Mouse (Mus musculus): ENCODE results near the gene Sash1.
A peak's percentile ranks its signal among the peaks of the same experiment; 100 is the strongest.

Gene Sash1

DNA sequence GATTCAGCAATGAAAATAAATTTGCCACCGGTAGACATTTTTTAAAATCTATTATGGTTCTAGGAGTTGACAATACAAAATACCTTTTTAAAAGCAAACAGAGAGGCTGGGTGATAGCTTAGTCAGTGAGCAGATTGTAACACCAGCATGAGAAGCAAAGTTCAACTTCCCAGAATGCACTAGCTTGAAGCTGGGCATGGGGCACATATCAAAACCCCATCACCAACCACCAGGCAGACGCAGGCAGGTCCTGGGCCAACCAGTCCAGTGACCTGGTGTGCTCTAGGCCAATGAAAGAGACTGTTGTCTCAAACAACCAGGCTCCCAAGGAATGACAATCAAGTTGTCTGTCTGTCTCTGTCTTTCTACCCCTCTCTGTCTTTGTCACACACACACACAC lies 98.6 kb downstream of the Sash1 start:
- no peak for DNase-seq

- DNase-seq: peak; percentile 48 to 61
These were observed 100.3 kb downstream of the Sash1 start for GRCm38 (mm10) chr10:8785451-8786145.

DNA sequence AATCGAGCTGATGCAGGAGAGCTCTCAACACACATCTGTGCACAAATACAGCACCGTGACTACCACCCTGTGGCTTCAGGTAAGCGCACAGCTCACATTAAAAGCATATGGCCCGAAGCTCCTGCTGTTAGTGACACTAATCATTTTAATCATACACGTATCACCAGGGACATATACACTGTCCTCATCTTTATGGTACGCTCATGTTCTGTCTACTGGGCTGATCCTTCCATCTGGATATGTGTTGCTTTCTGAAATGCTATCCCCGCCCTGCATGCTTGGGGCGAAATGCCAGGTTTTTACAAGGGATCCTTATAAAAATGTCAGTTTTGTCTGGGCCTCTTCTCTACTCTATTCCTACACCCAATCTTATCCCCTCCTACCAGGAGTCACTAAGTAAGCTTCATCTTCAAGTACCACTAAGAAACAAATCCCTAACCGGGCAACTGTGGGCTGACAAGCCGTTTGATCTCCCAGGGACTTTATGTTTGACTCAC lies 103.9 kb downstream of the Sash1 start:
- no peak for DNase-seq

DNA sequence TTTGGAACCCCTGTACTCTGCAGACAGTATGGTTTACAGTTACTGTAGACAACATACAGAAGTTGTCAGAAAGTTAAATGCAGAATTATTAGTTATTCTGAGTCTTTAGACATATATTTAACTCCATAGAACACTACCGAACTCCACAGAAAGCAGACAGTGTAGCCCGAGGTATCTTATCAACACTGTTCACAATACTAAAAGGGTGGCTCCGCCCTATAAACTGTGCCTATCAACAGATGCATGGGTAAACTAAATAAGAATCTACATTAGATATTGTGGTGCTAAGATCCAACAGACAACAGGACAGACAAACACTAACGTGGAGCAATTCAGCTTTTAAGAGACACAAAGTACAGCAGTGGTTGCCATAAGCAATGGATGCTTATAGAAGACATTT lies 106.0 kb downstream of the Sash1 start:
- no peak for DNase-seq

DNA sequence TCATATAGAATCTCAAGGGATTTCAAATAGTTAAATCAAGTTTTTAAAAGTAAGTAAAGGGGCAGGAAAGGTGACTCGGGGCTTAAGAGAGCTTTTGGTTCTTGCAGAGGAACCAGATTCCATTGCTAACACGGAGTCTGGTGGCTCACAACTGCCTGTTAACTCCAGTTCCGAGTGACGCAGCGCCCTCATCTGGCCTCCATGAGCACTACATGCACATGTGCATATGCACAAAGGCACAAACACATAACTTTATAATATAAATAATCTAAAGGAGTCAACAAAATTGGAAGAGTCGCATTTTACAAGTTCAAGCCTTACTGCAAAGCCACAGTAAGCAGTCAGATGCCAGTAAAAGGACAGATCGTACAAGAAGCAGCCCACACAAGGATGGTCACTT lies 107.0 kb downstream of the Sash1 start:
- DNase-seq: peak in 1 of 2 experiments; percentile 33

DNA sequence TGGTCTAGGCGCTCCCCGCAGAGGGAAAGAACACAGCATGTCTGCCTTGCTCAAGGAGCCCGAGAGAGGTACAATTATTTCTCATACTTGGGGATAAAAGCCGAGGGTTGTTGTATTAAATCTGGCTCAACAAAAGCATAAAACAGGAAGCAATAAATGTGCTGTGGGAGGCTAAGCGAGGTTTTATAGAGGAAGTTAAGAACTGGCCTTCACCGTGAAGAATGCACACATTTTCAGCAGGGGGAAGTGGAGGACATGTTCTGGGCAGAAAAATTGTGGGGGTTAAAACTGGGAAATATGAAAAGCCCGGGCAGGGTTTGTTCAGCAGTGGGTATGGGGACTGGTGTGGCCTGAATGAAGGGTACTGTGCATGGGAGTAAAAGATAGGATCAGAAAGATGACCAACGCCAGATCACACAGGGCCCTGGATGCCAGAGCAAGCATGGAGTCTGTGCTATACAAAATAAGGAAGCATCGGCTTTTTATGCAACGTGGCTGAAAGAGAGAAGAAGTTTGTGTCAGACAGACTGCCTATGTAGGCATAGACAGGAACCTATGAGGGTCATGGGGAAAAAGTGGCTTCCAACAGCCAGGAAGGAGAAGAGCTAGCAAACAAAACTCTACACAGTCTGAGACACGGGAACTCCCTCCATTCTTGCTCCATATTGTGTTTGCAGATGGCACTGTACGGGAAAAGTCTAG lies 108.2 kb downstream of the Sash1 start:
- no peak for DNase-seq

DNA sequence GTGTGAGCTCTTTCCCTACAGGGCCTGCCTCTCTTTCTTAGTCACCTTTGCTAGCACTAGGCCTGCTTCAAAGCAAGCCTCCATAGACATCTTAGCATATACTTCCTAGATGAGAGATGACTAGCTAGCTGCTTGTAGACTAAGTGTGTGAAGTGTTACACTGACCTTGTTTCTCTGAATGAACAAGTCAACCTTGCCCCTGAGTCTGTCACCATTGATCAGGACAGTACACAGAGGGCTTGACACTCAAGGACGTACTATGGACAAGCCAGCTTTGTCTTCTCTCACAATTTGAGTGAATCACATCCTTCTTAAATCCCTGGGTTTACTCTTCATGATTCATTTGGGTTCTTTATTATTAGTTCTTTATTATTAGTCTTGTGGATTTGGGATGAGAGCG lies 109.1 kb downstream of the Sash1 start:
- DNase-seq: no peak

- no peak for DNase-seq
These were observed 110.1 kb downstream of the Sash1 start for GRCm38 (mm10) chr10:8775794-8776193.

GRCm38 (mm10) chr10:8772464-8773209 lies 113.2 kb downstream of the Sash1 start:
- DNase-seq: peak; percentile 63 to 74

DNA sequence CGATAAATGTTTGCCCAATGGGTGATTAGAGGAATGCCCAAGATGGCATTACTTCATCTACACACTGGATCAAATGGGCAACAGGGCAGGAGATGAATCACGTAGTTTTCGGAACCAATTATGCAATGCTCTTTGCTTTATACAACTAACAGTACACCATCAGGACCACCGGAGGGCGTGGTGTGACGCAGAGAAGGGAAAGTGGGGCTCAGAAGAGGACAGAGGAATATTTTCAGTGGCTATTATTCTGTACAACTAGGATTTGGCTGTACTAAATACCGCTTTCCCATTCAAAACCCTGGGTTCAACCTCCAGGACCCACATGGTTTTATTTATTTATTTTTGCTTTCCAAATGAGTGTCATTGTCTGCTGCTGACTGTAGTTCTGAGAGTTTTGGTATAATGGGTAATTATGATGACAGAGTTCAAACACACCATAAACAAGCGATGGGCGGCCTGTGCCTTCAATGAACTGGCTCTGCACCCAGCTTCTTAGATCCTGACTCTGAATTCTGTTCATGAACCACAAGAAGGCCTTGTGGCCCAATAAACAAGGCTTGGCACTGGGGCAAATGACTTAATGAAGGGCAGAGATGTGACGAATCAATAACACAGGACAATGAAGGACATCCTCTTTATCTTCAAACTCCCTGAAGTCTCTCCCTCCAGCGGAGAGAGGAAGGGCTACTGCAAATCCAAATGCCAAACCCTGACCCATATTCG lies 114.8 kb downstream of the Sash1 start:
- no peak for DNase-seq

DNA sequence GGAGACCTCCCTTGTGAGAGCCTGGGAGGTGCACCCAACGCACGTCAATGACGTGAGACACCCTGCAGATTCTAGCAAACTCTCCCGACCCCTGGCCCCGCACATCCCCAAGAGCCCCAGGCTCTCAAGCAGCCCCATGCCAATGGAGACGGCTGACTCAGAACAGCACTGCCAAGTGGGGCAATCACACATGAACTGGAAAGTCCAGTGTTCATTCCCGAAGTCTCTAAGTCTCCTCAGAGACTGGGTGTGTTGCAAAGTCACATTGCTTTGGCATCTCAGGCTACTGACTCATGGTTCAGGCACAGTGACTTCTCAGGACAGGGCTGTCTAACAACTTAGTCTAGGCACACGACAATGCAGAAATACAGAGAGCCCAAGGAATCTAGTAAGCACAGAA lies 117.2 kb downstream of the Sash1 start:
- DNase-seq: no peak

DNA sequence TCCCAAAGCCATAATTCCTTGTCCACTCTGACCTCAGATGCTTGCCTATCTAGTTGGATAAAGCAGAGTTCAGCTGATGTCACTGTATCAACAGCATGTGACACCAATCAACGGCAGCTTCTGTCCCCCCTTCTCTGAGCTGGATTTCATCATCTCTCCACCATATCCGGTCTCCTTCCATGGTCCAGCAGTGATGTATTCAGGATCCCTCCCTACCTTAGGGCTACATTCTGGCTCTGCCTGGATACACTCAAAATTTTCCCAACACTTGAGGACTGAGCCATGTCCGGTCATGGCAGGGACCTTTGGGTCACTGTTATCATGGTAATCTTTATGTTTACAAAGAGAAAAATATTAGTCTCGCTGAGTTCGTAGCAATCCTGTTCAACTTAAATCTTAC lies 118.5 kb downstream of the Sash1 start:
- no peak for DNase-seq

GRCm38 (mm10) chr10:8765922-8766522 lies 119.8 kb downstream of the Sash1 start:
- DNase-seq: no peak

GRCm38 (mm10) chr10:8762771-8763170 lies 123.1 kb downstream of the Sash1 start:
- DNase-seq: no peak

- peak; percentile 64 to 75 for DNase-seq
These were observed 123.6 kb downstream of the Sash1 start for GRCm38 (mm10) chr10:8762209-8762701.

- no peak for DNase-seq
These were observed 124.2 kb downstream of the Sash1 start for GRCm38 (mm10) chr10:8761656-8762055.

- no peak for DNase-seq
These were observed 125.3 kb downstream of the Sash1 start for GRCm38 (mm10) chr10:8760598-8760997.

DNA sequence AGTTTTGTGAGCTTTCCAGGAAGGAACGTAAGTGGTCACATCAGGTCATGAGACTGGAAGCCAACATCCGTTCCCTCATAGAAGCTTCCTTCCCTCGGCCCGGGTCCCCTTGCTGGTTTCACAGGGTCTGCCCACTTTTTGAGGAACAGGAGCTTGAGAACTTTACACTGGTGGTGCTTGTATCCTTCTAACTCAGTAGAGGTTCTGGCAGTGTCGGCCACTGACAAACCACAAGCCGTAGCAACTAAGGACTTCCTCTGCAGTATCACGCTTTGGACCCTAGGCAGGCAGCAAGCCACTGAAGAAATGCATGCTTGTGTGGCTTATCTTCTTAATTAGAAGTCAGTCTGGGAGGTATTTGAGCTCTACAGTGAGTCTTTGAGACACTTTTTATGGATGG lies 126.6 kb downstream of the Sash1 start:
- DNase-seq: peak in 1 of 2 experiments; percentile 14

DNA sequence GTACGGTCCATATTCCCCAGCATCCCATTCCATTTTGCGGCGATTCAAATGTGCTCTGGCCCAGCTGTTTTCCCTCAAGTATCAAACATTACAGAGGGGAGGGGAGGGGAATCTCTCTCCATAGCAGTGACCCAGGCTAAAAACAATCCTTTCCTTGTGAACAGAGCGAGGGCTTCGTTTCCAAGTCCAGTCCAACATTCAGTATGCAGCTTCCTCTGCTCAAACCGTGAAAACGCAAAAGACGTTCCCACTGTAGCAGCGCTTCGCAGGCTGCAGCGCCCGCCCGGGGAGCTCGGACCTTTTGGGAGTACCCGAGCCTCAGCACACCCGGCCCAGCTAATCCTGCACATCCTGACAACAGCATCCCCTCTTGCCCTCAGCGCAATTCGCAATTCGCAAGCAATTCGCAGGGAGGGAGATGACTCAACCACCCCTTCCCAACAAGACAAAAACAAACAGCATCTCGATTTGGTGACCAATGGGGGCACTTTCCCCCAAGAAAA lies 128.4 kb downstream of the Sash1 start:
- peak; percentile 55 to 66 for DNase-seq

GRCm38 (mm10) chr10:8756604-8757354 lies 129.1 kb downstream of the Sash1 start:
- DNase-seq: peak; percentile 18 to 35

GRCm38 (mm10) chr10:8753377-8753776 lies 132.5 kb downstream of the Sash1 start:
- no peak for DNase-seq
